Mouse (Mus musculus): ENCODE results near the gene Ptpn4.

DNA sequence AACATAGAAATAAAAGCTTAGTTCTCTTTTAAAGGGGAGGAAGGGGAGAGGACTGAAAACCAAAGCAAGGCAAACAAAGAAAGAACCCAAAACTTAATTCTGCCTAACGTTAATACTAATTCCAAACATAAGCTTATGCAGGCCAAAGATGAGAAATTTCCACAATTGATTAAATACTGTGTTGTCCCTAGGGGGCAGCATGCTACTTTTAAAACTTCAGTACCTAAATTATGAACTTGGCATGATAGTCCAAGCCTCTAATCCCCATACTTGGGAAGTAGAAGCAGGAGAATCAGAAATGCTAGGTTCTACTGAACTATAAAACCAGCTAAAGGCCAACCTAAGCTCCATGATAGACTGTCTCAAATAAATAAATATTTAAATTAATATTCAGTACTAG lies 18.7 kb downstream of the Ptpn4 start:
- no peak for TF ChIP-seq EP300 (IDR thresholded peaks at IDR 0.05; ENCODE audit: low read depth)
- TF ChIP-seq CTCF (IDR thresholded peaks at IDR 0.05; ENCODE audit: low read depth) = peak; percentile 60

Data from heart, postnatal 0 days (tissue).